Mouse (Mus musculus) lung, adult 2 months (tissue): ENCODE results near the gene Ctnna3. TPM values are rescaled to one million over a fixed set of nuclear protein-coding genes. Genes with fewer than 3 reads are reported as not detected.

Source experiments
- DNase-seq: peaks from one replicate; pipeline ENCODE4 v3.0.0; 2022
- H3K4me1 ChIP-seq: fragments of 200-500 bp; 2 replicates; pipeline ENCODE4 v1.6.1; 2011; ENCODE audit warnings: low read length; ENCODE audit not compliant: control insufficient read depth, insufficient read depth
- H3K4me3 ChIP-seq: fragments of 200-500 bp; replicated peaks from 2 replicates; pipeline ENCODE3; 2011; ENCODE audit warnings: low read depth, mild to moderate bottlenecking, control low read depth, low read length; ENCODE audit errors: extremely low read depth
- CTCF ChIP-seq: fragments of 200-500 bp; IDR thresholded peaks from 2 replicates; pipeline ENCODE4 v1.5.1; 2011; ENCODE audit warnings: mild to moderate bottlenecking, low read length, control low read depth; ENCODE audit not compliant: insufficient read depth
- POLR2A ChIP-seq: fragments of 200-500 bp; IDR thresholded peaks from 2 replicates; pipeline ENCODE4 v1.6.1; 2011; ENCODE audit warnings: low read depth, mild to moderate bottlenecking, control low read depth, low read length, borderline replicate concordance; ENCODE audit errors: extremely low read depth
- WGBS: fragments of 180-500 bp; shearing (Covaris S2); methylation state at CpG from one replicate; pipeline ENCODE4 v1.1.7; 2018; 5-methylcytosine and 5-hydroxymethylcytosine counted together
- polyA plus RNA-seq: library from polyadenylated mRNA; depleted of rRNA; stranded (reverse); fragments of >200 nt; gene quantifications from 2 replicates; pipeline ENCODE4 v1.2.3, GENCODE M21; 2012

Gene Ctnna3
- polyA plus RNA-seq, 1 experiment, result 0.33 TPM

DNA sequence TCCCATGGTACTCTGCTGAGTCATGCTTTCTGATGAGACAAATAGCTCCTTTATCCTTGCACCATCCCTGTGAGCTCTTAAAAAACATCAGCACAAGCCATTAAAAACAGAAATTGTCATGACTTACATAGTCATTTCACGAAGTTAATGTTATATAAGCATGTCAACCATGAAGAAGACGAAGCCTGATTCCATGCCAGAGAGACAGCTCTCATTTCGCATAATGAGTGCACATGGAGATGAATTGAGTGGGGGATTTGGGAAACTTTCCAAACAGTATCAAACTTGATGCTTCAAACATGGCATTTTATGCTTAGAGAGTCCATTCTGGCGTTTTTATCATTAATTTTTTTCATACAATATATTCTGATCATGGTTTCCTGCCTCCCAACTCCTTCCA, 555.7 kb downstream of the Ctnna3 start:
- TF ChIP-seq CTCF (no peak), POLR2A (no peak)
- no peak overlapping the region for H3K4me3 ChIP-seq

DNA sequence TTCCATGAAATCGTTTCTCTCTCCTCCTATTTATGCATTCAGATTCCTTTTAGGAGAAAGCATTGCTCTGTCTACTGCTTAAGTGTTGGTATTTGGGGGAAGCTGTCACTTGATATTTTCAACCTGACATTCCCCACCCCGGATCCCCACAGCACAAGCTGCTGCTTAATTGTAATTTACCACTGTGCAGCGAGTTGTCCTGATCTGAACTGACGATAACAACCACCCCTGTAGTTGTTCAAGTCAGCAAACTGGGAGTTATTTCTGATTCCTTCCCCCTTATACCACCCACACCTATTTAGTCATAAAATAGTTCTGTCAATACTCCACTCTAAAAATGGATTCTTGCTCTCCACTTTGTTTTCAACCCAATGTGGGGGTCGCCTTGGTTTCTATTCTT, 564.4 kb downstream of the Ctnna3 start:
- TF ChIP-seq CTCF (no peak), POLR2A (no peak)
- Histone ChIP-seq H3K4me1 (no peaks in the 10 kb centered on the region), H3K4me3 (no peak overlapping the region)
- 73% methylated on average over 5 of the region's 5 CpGs for WGBS
- no peak for DNase-seq

More for the DNA sequence above, 555.7 kb downstream of the Ctnna3 start:
- WGBS, result 61% methylated on average over 4 of the region's 4 CpGs
- DNase-seq, result no peak
- H3K4me1 ChIP-seq, result no peaks in the 10 kb centered on the region

DNA sequence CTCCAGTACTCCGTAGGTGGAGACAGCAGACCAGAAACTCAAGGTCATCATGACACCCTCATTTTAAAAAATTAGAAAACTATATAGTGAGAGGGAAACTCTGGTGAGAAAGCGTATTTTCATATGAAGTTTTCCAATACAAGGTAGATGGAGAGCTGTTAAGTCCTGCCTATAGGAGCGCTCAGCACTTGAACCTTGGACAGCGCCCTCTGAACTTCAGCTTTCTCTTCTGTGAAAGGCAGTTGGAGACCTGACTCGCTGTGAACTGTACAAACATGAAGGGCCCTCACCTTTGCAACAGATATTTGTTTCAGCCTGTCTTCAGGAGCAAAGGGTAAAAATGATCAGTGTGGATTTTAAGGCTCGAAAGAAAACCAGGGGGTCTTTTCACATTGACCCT, 571.6 kb downstream of the Ctnna3 start:
- Histone ChIP-seq H3K4me1 (no peaks in the 10 kb centered on the region), H3K4me3 (no peak overlapping the region)
- no peak for DNase-seq
- WGBS, result 72% methylated on average over 6 of the region's 6 CpGs
- no peak for TF ChIP-seq CTCF
- TF ChIP-seq POLR2A, result no peak

DNA sequence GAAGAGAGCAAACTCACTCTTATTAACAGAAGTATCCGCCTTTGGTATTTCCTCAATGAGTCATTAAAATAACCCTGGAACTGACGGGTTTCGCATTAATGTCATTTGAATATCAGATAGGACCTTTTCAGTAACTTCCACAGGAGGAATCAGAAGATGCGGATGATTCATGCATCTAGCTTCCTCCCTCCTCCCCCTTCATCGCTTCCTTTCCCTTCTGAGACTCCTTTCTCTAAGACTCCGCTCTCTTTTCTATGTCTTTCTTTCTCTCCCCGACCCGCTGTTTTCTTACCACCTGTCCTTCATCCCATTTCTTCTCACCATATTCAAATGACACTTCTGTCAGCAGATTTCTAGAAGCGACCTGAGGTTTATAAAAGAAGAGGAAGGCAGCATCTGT, 572.1 kb downstream of the Ctnna3 start:
- TF ChIP-seq CTCF (no peak), POLR2A (no peak)

DNA sequence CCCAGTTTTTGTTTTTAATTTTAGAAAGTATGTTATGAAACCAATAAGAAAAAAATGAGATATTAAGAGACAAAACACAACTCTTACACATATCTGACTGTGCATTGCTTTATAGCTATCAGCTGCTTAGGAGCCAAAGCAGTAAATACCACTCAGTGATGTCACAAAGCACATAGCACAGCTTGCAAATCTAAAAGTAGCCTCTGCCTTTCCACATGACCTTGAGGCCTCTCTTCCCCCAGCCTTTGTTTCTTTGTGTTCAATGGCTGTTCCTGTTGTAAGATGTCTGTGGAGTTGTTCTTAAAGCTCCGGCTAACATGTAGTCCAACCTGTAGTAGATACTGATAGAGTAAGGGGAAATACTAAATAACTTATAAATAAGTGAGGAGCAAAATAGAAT, 590.4 kb downstream of the Ctnna3 start:
- DNase-seq, result no peak
- H3K4me3 ChIP-seq, result no peak overlapping the region
- WGBS, result 74% methylated on average over 1 of the region's 1 CpGs
- TF ChIP-seq CTCF (no peak), POLR2A (no peak)
- H3K4me1 ChIP-seq, result no peaks in the 10 kb centered on the region

More for the DNA sequence above, 572.1 kb downstream of the Ctnna3 start:
- DNase-seq, result no peak
- Histone ChIP-seq H3K4me1 (no peaks in the 10 kb centered on the region), H3K4me3 (no peak overlapping the region)
- WGBS, result 85% methylated on average over 9 of the region's 9 CpGs

DNA sequence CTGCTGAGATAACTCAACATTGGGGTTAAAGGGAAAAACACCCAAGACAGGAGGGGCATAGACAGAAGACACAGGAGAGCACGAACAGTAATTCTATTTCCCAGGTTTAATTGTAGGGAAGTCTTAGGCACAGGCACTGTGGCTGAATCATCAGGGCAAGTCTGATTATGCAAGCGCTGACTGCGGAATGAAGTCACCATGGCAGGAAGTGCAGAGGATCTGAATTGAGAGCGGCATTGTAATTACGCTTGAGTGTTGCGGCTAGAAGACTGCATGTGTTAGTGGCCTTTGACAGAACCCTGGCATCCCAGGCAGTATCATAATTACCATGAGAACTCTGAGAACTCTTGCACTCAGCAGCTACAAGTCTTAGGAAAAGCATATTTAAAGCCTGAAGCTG, 593.4 kb downstream of the Ctnna3 start:
- Histone ChIP-seq H3K4me1 (no peaks in the 10 kb centered on the region), H3K4me3 (no peak overlapping the region)
- no peak for DNase-seq
- 62% methylated on average over 6 of the region's 6 CpGs for WGBS
- TF ChIP-seq CTCF (no peak), POLR2A (no peak)

DNA sequence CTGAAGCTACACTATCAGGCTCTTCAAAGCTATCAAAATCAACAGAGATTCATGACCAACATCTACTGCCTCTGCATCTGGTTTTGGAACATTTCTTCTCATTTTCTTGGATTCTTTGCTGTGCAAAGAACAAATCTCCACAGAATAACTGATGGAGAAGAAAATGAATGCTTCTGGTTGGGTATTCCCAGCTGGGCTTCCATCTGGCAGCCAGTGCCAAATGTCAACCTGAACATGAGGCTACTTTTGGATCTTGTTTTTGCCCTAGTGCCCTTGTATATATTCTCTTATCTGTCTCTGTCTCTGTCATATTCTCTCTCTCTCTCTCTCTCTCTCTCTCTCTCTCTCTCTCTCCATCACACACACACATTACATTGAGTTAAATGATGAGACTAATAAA, 601.0 kb downstream of the Ctnna3 start:
- Histone ChIP-seq H3K4me1 (no peaks in the 10 kb centered on the region), H3K4me3 (no peak overlapping the region)
- DNase-seq, result no peak
- no peak for TF ChIP-seq POLR2A
- TF ChIP-seq CTCF, result no peak

DNA sequence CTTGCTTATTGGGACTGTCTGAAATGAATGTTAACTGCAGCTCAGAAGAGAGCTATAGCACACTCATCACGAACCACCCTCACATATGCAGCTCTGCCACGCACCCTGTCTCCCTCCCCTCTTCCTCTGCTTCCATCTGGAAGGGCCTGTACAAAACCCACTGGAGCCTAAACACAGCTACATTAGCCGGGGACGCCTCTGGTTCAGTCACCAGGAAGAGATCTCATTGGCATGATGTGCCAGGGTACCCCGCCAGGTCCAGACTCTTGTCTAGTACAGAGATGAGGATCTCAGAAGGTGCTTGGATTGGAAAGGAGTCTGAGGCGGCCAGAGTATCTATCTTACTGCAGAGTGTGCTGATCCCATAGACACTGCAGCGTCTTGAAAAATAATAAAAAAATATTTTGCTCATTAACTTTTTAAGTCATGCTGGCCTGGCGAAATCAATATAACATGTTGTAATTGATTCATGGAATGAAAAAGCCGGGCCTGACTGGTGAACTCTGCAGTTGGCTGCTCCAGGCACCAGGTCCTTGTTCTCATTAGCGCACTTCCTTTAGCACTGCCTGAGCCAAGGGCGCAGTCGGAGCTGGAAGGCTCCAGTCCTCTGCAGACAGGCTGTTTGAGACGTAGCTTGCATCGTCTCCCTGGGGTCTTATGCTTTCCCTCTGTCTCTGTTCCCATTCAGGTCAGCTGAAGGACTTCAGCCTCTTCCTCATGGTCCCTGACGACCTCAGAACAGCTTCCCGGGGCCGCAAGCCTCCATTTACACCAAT, 610.0 kb downstream of the Ctnna3 start:
- WGBS, result 73% methylated on average over 17 of the region's 17 CpGs
- Histone ChIP-seq H3K4me3 (no peak overlapping the region), H3K4me1 (no peaks in the 10 kb centered on the region)
- TF ChIP-seq CTCF, result no peak
- no peak for TF ChIP-seq POLR2A
- no peak for DNase-seq

DNA sequence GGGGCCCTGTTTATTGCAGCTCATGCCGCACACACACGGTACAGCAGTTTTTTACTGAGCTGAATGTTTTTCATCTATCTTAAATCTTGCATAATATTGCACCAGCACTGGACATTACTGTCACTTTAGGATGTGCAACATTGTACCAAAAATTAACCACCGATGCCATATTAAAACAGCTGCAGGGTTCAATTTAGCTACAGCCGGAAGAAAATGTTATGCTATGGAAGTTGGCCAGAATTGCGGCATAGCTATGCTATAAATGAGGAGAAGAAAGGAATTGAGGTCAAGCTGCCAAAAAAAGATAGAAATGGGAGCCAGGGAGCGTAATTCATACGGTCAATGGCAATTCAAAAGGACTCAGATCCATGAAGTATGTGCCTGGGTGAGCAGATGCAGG, 611.3 kb downstream of the Ctnna3 start:
- no peak overlapping the region for H3K4me3 ChIP-seq
- TF ChIP-seq POLR2A (no peak), CTCF (no peak)
- WGBS, result 72% methylated on average over 7 of the region's 7 CpGs
- no peak for DNase-seq
- H3K4me1 ChIP-seq, result no peaks in the 10 kb centered on the region

DNA sequence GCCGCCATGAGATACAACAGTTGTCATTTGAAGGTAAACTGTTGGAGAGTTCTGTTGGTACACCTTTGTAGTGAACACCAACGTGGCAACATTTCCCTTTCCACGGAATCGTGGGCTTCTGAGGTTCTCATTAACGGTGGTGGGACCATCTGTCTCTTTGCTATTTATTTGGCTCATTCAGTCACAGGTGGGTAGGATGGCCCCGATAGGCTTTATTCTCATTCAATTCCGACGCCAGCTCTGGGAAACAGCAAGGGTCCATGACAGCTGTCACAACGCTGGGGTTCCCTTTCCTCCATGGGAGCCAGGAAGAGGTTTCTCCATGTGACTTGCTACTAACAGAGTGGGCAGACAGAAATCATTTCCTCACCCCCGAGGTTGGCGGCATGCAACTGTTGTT, 612.0 kb downstream of the Ctnna3 start:
- Histone ChIP-seq H3K4me1 (no peaks in the 10 kb centered on the region), H3K4me3 (no peak overlapping the region)
- 76% methylated on average over 11 of the region's 11 CpGs for WGBS
- TF ChIP-seq CTCF (no peak), POLR2A (no peak)
- DNase-seq, result no peak
